Mouse (Mus musculus): ENCODE measurements around the gene Pfn5. TPM values are rescaled to one million over a fixed set of nuclear protein-coding genes. Genes with fewer than 3 reads are reported as not detected.
"Not testable (repeated sequence)": the region's sequence is repeated elsewhere in the genome, so short reads cannot be mapped to it uniquely, and the experiment has no call there.

Gene Pfn5
- total RNA-seq (2021), result not detected

DNA sequence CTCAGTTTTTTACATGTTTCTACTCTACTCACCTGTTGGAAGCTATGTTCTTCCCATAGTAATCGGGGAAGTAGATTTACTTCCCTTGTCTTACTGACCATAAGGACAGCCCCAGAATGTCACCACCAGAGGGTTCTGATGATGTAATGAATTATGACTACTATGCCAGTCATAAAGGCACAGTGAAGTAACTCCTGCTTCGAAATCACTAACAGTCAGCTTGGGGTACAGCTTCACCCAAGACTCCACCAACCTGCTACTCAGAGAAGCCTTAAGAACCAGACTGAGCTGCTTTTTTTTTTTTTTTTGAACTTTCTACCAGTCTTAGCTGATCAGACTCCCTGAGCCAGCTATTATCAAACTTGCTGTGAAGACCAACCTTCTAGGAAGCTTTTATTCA lies at the start of gene Pfn5, which contains the start of gene Asb12:
Gene Pfn5, plus strand, starts transcription at position 218 of the 400 bp plus-strand sequence.
Gene Asb12, minus strand, starts transcription at position 101 of the 400 bp plus-strand sequence.
- intact Hi-C loops (cut with DNase I), result no loop called here

DNA sequence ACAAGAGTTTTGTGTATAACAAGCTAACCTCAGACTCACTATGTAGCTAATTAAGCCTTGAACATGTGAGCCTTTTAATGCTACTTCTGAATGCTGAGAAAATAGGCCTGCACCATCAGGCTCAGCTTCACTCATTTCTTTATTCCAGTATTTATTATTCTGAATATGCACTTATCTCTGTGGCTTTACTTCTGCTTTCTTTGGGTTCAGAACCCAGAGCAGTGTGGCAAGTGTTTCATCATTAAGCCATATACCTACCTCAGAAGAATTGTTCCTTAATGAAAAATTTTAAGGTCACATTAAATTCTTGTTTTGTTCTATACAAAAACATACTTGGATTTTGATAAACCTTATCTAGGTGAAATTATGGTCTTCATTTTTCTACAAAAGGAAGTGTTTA lies 34.0 kb upstream of the Pfn5 start:
- intact Hi-C loops (cut with DNase I), result no loop called here
- DNase-seq (ENCODE audit: extremely low spot score in 1 of 2, low spot score in 2 of 2), result no peak

More for the DNA sequence above, at the start of gene Pfn5, which contains the start of gene Asb12:
- no peak for DNase-seq (ENCODE audit: extremely low spot score in 1 of 2, low spot score in 2 of 2)

GRCm38 (mm10) chrX:95525166-95525565 lies 32.7 kb upstream of the Pfn5 start:
- no peak for DNase-seq (ENCODE audit: extremely low spot score in 1 of 2, low spot score in 2 of 2)
- intact Hi-C loops (cut with DNase I), result no loop called here

- DNase-seq (ENCODE audit: extremely low spot score in 1 of 2, low spot score in 2 of 2); intact Hi-C loops (cut with DNase I): not testable (repeated sequence)
Measured at GRCm38 (mm10) chrX:95535493-95535892, 22.4 kb upstream of the Pfn5 start.

DNA sequence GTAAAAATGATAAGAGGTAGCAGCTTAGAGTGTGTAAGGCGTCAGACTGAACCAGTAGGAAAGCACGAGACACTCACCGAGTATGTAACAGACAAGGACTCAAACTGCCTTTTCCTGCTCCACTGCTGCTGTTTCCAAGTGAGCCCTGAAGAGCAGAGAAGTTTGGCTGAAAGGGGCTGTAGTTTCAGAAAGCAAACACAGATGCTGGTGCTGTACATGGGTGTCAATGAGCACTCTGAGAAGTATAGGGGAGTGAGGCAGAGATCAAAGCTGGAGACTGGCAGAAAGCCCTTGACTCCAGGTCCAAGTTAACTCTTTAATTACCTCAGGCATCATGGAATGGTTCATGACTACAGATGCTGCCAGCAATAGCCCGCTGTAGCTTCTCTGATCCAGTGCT lies 3.6 kb upstream of the Pfn5 start:
- no peak for DNase-seq (ENCODE audit: extremely low spot score in 1 of 2, low spot score in 2 of 2)
- intact Hi-C loops (cut with DNase I), result no loop called here

GRCm38 (mm10) chrX:95600609-95601008 lies 42.7 kb downstream of the Pfn5 start:
- DNase-seq (ENCODE audit: extremely low spot score in 1 of 2, low spot score in 2 of 2), result no peak
- intact Hi-C loops (cut with DNase I), result no loop called here

Other genes with a start within 250 kb of the Pfn5 start
- gene Amer1, start 113.2 kb upstream of the Pfn5 start, total RNA-seq (2021), result 10 to 100 TPM; 14.8 to 16.6 TPM
- gene Asb12, start 117 bp upstream of the Pfn5 start, total RNA-seq (2021), result not detected
- gene Zc4h2, start 100.4 kb downstream of the Pfn5 start, total RNA-seq (2021), result 10 to 100 TPM; 25.3 to 30.5 TPM
- gene Zc3h12b, start 153.6 kb downstream of the Pfn5 start, total RNA-seq (2021), result 10 to 100 TPM; 23.8 to 24.1 TPM

All from left cerebral cortex, postnatal 10 days (tissue).